Mouse (Mus musculus): Measurements from ENCODE around the gene Ipo13. TPM values are rescaled to one million over a fixed set of nuclear protein-coding genes. Genes with fewer than 3 reads are reported as not detected.

Gene Ipo13
- total RNA-seq, 2 experiments from 2014 or later, result 131 to 146 TPM

DNA sequence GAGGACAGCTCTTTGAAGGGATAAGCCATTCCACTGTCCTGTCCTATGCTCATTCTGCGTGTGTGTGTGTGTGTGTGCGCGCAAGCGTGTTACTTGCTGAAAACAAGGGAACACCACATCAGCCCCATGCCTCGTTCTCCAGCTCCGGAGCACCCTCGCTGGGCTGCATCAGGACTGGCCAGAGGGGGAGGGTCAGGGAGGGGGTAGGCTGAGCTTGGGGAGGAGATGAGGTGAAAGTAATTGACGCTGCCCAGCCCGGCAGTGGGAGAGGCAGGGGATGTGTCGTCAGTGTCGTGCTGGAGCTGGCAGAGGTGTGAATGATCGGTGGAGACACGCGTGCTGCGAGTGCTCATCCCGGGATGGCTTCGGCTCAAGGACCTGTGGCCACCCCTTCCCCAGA, 65.7 kb downstream of the Ipo13 start:
- no peak for DNase-seq (ENCODE audit: extremely low spot score in 1 of 2, low spot score in 1 of 2)

DNA sequence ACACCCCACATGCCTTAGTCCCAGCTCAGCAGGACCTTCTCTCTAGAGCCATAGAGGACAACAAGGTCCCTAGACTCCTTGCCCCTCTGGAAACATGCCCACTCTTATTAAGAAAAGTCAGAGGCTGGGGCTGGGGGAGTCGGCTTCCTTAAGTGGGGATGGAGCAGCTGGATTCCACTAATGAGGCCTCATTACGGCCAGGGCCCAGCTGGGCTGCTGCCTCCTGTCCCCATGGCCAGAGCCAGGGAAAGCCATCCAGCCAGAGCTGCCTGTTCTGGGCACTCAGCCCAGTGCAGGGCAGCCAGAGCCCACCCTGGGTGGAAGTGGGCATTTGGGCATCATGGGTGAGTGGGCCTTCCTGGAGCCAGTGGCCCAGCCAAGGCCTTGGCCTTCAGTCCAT, 67.8 kb downstream of the Ipo13 start:
- DNase-seq (ENCODE audit: extremely low spot score in 1 of 2, low spot score in 1 of 2), result no peak

DNA sequence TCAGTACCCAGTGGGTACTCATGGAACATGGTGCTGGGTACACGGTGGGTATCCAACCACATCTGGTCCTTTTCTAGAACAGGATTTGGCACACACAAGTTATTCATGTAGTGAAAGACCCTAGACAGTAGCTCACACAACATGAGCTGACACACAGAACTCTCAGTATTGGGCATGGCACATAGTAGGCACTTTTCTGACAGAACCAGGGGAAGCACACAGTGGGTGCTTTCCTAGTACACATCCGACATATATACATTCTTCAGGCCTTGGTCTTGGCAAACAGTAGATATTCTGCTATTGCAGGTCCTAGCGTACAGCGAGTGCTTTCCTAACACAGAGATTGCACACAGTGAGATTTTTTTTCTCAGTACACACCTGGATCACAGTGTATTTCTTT, 68.5 kb downstream of the Ipo13 start:
- DNase-seq (ENCODE audit: extremely low spot score in 1 of 2, low spot score in 1 of 2), result no peak

DNA sequence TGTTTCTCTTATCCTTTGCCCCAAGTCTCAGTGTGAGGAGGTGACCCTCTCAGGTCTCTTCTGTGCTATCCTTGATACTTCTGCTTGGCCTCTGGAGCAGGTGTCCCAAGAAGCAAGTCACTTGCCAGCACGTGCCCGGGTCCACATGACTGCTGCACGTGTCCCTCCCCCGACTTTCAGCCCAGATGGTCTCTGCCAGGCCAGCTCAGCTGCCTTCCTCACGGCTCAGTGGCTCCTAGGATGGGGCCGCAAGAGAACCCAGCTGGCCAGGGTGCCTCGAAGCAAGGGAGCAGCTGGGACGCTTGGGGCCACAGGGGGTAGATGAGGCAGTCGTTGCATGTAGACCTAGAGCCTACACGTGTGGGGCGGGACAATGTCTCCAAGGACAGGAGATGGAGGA, 69.5 kb downstream of the Ipo13 start:
- no peak for DNase-seq (ENCODE audit: extremely low spot score in 1 of 2, low spot score in 1 of 2)

Other genes with a start within 250 kb of the Ipo13 start
- 10 to 100 TPM; 35.8 to 39.6 TPM for gene Dmap1, start 232.7 kb downstream of the Ipo13 start, total RNA-seq (2021)
- gene Gm12845, start 190.6 kb downstream of the Ipo13 start, total RNA-seq (2021), result not detected
- not detected for gene Klf17, start 149.4 kb downstream of the Ipo13 start, total RNA-seq (2021)
- gene Slc6a9, start 80.5 kb downstream of the Ipo13 start, total RNA-seq (2021), result 10 to 100 TPM; 35.1 to 41.4 TPM
- 1 to 10 TPM in 1 of 2 experiments, under 1 TPM in 1; 0.91 to 1.1 TPM for gene Ccdc24, start 42.4 kb downstream of the Ipo13 start, total RNA-seq (2021)
- 10 to 100 TPM; 75.6 to 76.3 TPM for gene B4galt2, start 31.5 kb downstream of the Ipo13 start, total RNA-seq (2021)
- 100 to 1,000 TPM; 429 to 448 TPM for gene Atp6v0b, start 27.7 kb downstream of the Ipo13 start, total RNA-seq (2021)
- 10 to 100 TPM in 1 of 2 experiments, 1 to 10 TPM in 1; 7.9 to 11.7 TPM for gene Dph2, start 23.0 kb downstream of the Ipo13 start, total RNA-seq (2021)
- 1 to 10 TPM; 1.9 to 2.2 TPM for gene Artn, start 14.8 kb upstream of the Ipo13 start, total RNA-seq (2021)
- gene St3gal3, start 219.9 kb upstream of the Ipo13 start, total RNA-seq (2021), result 10 to 100 TPM; 43.0 to 46.6 TPM